Mouse (Mus musculus) macrophage (primary cell): ENCODE measurements around the gene Ryr3. TPM values are rescaled to one million over a fixed set of nuclear protein-coding genes. Genes with fewer than 3 reads are reported as not detected.

Source experiments
- H3K27ac ChIP-seq: fragments of 350-480 bp; formaldehyde crosslinking; 2 replicates; pipeline ENCODE4 v1.9.0; 2021
- H3K36me3 ChIP-seq: fragments of 350-480 bp; formaldehyde crosslinking; 2 replicates; pipeline ENCODE4 v1.9.0; 2021; ENCODE audit errors: inconsistent target
- H3K4me3 ChIP-seq: fragments of 350-480 bp; formaldehyde crosslinking; 2 replicates; pipeline ENCODE4 v1.9.0; 2021; ENCODE audit errors: inconsistent target
- H3K79me2 ChIP-seq: fragments of 350-480 bp; formaldehyde crosslinking; 2 replicates; pipeline ENCODE4 v1.9.0; 2021; ENCODE audit errors: inconsistent target
- WGBS: methylation state at CpG from one replicate; pipeline ENCODE4 v1.1.7; 2026; ENCODE audit warnings: inconsistent platforms; ENCODE audit not compliant: missing documents; 5-methylcytosine and 5-hydroxymethylcytosine counted together
- polyA plus RNA-seq: library from polyadenylated mRNA; stranded (reverse); fragments of 250-400 nt; gene quantifications from 3 replicates; pipeline ENCODE4 v1.2.4, GENCODE M21; 2018; ENCODE audit warnings: inconsistent platforms
- total RNA-seq, 78 experiments: library from RNA; depleted of rRNA; stranded (reverse); fragments of 250-400 nt; gene quantifications; 1 replicate in 9 of 78; 2 replicates in 24 of 78; 3 replicates in 43 of 78; 4 replicates in 2 of 78; pipeline ENCODE4 v1.2.4; 2018; ENCODE audit warnings: inconsistent platforms in 56 of 78

The Ryr3 gene
- not detected for total RNA-seq (2018; cell fraction: chromatin; rRNA removed)
- total RNA-seq (2018; cell fraction: cytosol; rRNA removed): not detected
- total RNA-seq (2018; cell fraction: nucleus; rRNA removed): under 1 TPM in 1 of 26 experiments, not detected in 25; 0.12 TPM
- polyA plus RNA-seq: not detected in 3 replicates

DNA sequence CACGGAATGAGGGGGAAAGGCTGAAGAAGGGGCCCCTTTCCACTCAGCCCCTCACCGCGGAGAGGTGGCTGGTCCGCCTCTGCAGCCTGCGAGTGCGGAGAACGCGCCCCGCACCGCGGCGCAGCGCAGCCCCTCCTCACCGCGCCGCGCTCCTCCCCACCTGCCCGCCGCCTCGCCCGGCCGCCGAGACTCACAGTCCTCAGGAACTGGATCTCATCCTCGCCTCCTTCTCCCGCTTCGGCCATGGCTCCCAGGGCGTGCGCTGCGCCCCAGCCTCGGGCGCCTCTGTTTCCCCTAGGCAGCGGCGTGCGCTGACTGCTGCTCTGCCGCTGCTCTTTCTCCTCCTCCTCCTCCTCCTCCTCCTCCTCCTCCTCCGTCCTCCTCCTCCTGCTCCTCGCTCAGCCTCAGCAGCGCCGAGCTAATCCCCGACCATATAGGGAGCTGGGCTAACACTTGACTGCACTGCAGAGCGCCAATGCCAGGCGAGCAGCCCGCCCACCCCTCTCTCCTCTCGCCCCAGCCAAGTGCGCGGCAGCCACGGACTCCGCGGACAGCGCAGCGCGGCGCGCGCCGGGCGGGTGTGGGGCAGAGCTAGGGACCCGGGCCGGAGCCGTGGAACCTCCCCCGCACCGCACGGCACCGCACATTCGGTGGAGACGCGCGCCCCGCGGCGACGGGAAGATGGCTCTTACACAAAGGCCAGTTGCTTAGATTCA, at the start of gene Ryr3:
Ryr3 (minus strand) TSS at position 351 of the 716 bp plus-strand sequence.
- H3K36me3 ChIP-seq: no peaks in the 10 kb centered on the region
- no peak within 1 kb of the TSS for H3K27ac ChIP-seq
- H3K79me2 ChIP-seq: no peaks in the 10 kb centered on the region
- WGBS: 3% methylated on average over 47 of the region's 72 CpGs
- H3K4me3 ChIP-seq: no peak within 1 kb of the TSS

DNA sequence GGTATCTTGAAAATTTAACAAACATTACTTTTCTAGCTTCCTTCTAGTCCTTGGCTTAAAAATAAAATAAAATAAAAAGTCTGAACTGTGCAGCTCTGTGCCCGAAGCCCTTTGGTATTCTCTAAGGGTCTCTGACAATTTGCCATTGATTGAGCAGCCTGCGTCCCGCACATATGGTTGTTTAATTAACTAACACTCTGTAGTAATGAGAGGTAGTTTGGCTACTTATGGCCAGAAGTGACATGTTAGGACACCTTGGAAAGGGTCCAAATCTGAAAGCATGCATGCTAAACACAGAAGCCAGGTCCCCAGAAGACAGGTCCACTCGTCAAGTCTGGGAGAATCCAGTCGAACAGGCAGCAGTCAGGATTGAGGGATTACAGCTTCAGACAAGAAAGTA, 22.0 kb upstream of the Ryr3 start:
- no peaks in the 10 kb centered on the region for H3K36me3 ChIP-seq
- H3K4me3 ChIP-seq: no peak overlapping the region
- no peak overlapping the region for H3K27ac ChIP-seq
- 94% methylated on average over 5 of the region's 5 CpGs for WGBS
- no peaks in the 10 kb centered on the region for H3K79me2 ChIP-seq

- Histone ChIP-seq H3K79me2 (no peaks in the 10 kb centered on the region), H3K27ac (no peak overlapping the region), H3K4me3 (no peak overlapping the region), H3K36me3 (no peaks in the 10 kb centered on the region)
- 90% methylated on average over 1 of the region's 1 CpGs for WGBS
Measured at GRCm38 (mm10) chr2:113236993-113237392, 20.1 kb upstream of the Ryr3 start.

DNA sequence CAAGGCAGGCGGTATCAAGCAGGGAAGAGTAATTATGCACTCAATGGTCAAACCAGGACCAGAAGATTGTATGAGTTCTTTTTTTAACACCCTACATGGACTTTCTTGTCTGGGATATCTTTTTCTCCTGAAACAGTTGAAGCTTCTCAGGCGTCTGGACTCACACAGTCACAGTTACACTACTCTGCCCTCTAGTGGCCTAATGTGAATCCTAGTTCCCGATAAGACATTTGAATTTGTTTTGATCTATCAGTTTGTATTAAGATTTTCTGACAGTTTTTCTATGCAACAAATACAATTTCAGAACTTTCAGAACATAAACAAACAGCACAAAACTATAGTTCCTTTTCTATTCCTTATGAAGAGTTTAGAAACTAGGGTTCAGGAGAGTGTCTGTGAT, 17.7 kb upstream of the Ryr3 start:
- Histone ChIP-seq H3K79me2 (no peaks in the 10 kb centered on the region), H3K27ac (no peak overlapping the region), H3K36me3 (no peaks in the 10 kb centered on the region), H3K4me3 (no peak overlapping the region)
- 28% methylated on average over 3 of the region's 3 CpGs for WGBS

GRCm38 (mm10) chr2:113233356-113233755, 16.5 kb upstream of the Ryr3 start:
- H3K36me3 ChIP-seq: no peaks in the 10 kb centered on the region
- H3K79me2 ChIP-seq: no peaks in the 10 kb centered on the region
- H3K4me3 ChIP-seq: no peak overlapping the region
- WGBS: 71% methylated on average over 3 of the region's 3 CpGs
- H3K27ac ChIP-seq: no peak overlapping the region

DNA sequence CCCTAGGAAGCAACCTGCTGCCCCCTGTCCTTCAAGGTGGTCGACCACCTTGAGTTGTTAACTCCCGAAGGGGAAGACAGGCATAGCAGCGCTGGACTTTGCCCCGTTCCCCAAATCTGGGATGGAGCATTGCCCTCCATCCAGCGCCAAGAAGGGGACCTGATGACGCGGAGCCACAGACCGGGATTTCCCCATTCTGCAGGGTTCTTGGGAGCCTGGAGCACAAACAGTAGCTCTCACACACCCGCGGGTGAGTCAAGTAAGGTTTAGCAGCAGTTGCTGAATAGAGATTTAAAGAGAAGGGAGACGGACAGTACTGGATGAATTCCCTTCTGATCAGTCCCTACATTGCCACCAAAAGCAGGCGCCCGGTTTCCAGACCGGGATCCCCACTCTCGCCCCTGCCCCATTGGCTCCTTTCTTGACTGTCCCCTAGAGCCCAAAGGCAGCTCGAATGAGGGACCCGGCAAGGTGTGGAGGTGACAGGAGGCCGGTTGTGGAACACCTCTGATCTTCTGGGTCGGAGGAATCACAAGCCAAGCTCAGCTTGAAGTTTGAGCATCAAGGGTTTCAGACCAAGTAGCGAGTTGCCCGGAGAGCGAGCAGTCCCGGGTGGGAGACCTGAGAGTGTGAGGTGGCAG, 671 bp downstream of the Ryr3 start:
- Histone ChIP-seq H3K79me2 (no peaks in the 10 kb centered on the region), H3K27ac (no peak overlapping the region), H3K36me3 (no peaks in the 10 kb centered on the region), H3K4me3 (no peak overlapping the region)
- WGBS: 11% methylated on average over 23 of the region's 23 CpGs

DNA sequence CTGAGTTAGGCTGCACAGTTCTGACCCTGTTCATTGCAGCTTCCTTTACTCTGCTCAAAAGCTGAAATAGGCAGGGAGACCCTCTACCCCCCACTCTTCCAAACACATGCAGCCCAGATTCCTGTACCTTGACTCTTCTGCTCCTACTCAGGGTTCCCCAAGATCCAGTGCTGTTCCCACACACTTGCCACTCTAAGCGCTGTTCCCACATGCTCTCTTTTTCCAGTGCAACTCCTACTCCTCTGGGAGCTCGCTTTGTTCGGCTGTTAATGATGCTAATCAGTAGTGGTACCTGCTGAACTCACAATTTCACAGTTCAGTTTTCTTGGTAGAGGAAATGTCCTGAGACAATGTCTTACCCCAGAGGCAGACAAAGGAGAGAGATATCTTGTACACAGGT, 6.9 kb downstream of the Ryr3 start:
- Histone ChIP-seq H3K79me2 (no peaks in the 10 kb centered on the region), H3K36me3 (no peaks in the 10 kb centered on the region), H3K27ac (no peak overlapping the region), H3K4me3 (no peak overlapping the region)
- WGBS: 89% methylated on average over 3 of the region's 3 CpGs

DNA sequence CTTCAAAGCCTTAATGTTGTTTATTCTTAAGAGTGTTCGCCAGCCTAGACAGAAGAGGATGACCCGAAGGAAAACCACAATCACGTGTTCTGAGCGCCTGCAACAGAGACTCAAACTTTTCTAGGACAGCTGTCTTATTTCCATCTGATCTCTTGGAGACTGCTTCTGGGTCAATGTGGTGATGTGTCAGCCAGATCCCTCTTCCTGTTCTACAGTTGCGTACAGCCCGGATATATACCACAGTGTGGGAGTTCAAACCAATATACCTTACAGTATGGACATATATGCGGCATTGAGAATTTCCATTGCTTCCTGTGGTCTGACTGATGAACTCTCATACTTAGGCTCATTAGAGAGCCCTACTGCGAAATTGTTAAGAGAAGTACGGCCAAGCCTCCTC, 7.6 kb downstream of the Ryr3 start:
- Histone ChIP-seq H3K36me3 (no peaks in the 10 kb centered on the region), H3K4me3 (no peak overlapping the region)
- 89% methylated on average over 9 of the region's 9 CpGs for WGBS

GRCm38 (mm10) chr2:113202857-113203256, 14.0 kb downstream of the Ryr3 start:
- Histone ChIP-seq H3K27ac (no peak overlapping the region), H3K79me2 (no peaks in the 10 kb centered on the region), H3K4me3 (no peak overlapping the region), H3K36me3 (no peaks in the 10 kb centered on the region)
- 79% methylated on average over 6 of the region's 6 CpGs for WGBS

More for the DNA sequence above, 7.6 kb downstream of the Ryr3 start:
- H3K79me2 ChIP-seq: no peaks in the 10 kb centered on the region
- no peak overlapping the region for H3K27ac ChIP-seq

GRCm38 (mm10) chr2:113199030-113199679, 17.7 kb downstream of the Ryr3 start:
- 100% methylated on average over 2 of the region's 2 CpGs for WGBS

GRCm38 (mm10) chr2:113187158-113187557, 29.7 kb downstream of the Ryr3 start:
- Histone ChIP-seq H3K36me3 (no peaks in the 10 kb centered on the region), H3K79me2 (no peaks in the 10 kb centered on the region), H3K4me3 (no peak overlapping the region), H3K27ac (no peak overlapping the region)
- 80% methylated on average over 6 of the region's 6 CpGs for WGBS

More at GRCm38 (mm10) chr2:113199030-113199679, 17.7 kb downstream of the Ryr3 start:
- Histone ChIP-seq H3K27ac (no peak overlapping the region), H3K79me2 (no peaks in the 10 kb centered on the region), H3K36me3 (no peaks in the 10 kb centered on the region), H3K4me3 (no peak overlapping the region)

- WGBS: 80% methylated on average over 4 of the region's 5 CpGs
- Histone ChIP-seq H3K79me2 (no peaks in the 10 kb centered on the region), H3K4me3 (no peak overlapping the region), H3K27ac (no peak overlapping the region), H3K36me3 (no peaks in the 10 kb centered on the region)
Measured at GRCm38 (mm10) chr2:113181701-113182100, 35.2 kb downstream of the Ryr3 start.

- no peaks in the 10 kb centered on the region for H3K79me2 ChIP-seq
- H3K27ac ChIP-seq: no peak overlapping the region
- H3K36me3 ChIP-seq: no peaks in the 10 kb centered on the region
- no peak overlapping the region for H3K4me3 ChIP-seq
Measured at GRCm38 (mm10) chr2:113178047-113178446, 38.8 kb downstream of the Ryr3 start.

DNA sequence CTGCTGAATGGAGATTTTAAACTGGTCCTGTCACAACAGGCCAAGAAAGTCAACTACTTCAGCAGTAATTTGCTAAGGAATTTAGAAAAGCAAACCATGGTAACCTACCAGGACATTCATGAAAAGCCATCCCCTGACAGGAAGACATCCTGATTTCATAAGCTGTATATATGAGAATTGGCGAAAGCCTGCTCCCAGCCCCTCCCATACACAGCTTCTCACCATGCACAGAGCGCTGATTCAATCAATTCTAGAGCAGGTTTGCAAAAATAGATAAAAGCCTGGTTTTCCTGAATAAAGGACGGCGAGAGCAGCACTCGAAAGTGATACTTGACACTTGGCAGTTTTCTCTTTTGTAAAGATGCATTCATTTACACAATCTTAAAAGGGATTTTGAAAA, 40.6 kb downstream of the Ryr3 start:
- Histone ChIP-seq H3K36me3 (no peaks in the 10 kb centered on the region), H3K4me3 (no peak overlapping the region), H3K27ac (no peak overlapping the region), H3K79me2 (no peaks in the 10 kb centered on the region)
- WGBS: 88% methylated on average over 5 of the region's 5 CpGs

- WGBS: 77% methylated on average over 4 of the region's 4 CpGs
- Histone ChIP-seq H3K79me2 (no peaks in the 10 kb centered on the region), H3K36me3 (no peaks in the 10 kb centered on the region), H3K4me3 (no peak overlapping the region), H3K27ac (no peak overlapping the region)
Measured at GRCm38 (mm10) chr2:113168096-113168495, 48.8 kb downstream of the Ryr3 start.
